Mouse (Mus musculus): ENCODE measurements around the gene Sacm1l. TPM values are rescaled to one million over a fixed set of nuclear protein-coding genes. Genes with fewer than 3 reads are reported as not detected.

Sacm1l gene
- total RNA-seq, 2 experiments from 2014 or later = 33.7 to 38.1 TPM

Other genes starting within 250 kb of the Sacm1l start
- gene Lars2, start 162.8 kb upstream of the Sacm1l start, total RNA-seq (2021) = 10 to 100 TPM; 43.7 to 51.3 TPM
- gene Limd1, start 51.1 kb upstream of the Sacm1l start, total RNA-seq (2021) = 10 to 100 TPM; 41.9 to 43.6 TPM
- gene Slc6a20b, start 102.8 kb downstream of the Sacm1l start, total RNA-seq (2021) = not detected
- gene Ccr9, start 148.7 kb downstream of the Sacm1l start, total RNA-seq (2021) = 1 to 10 TPM in 1 of 2 experiments, under 1 TPM in 1; 0.48 to 9.2 TPM
- not detected for gene Slc6a20a, start 149.1 kb downstream of the Sacm1l start, total RNA-seq (2021)
- 10 to 100 TPM; 41.3 to 43.5 TPM for gene Lztfl1, start 187.9 kb downstream of the Sacm1l start, total RNA-seq (2021)

Data from heart, postnatal 14 days (tissue).